Mouse (Mus musculus) midbrain, embryonic 15.5 days (tissue): ENCODE data around the gene Asb8. TPM values are rescaled to one million over a fixed set of nuclear protein-coding genes. Genes with fewer than 3 reads are reported as not detected.
A peak's percentile ranks its signal among the peaks of the same experiment; 100 is the strongest.

Source experiments
- ATAC-seq: fragments of 200-750 bp; cut with Nextera tagmentation; replicated peaks from 2 replicates; pipeline ENCODE4 v1.8.0; 2017; ENCODE audit warnings: moderate TSS enrichment
- H3K27ac ChIP-seq: fragments of 300-500 bp; sonication (generic); 2 replicates; pipeline ENCODE4 v1.5.1; 2015; ENCODE audit warnings: mild to moderate bottlenecking, inconsistent platforms
- H3K27me3 ChIP-seq: fragments of 300-500 bp; sonication (generic); replicated peaks from 2 replicates; pipeline ENCODE4 v1.6.1; 2015; ENCODE audit warnings: inconsistent platforms
- H3K36me3 ChIP-seq: fragments of 300-500 bp; sonication (generic); replicated peaks from 2 replicates; pipeline ENCODE4 v1.6.1; 2015; ENCODE audit warnings: inconsistent platforms
- H3K4me1 ChIP-seq: fragments of 300-500 bp; sonication (generic); 2 replicates; pipeline ENCODE4 v1.6.1; 2015; ENCODE audit warnings: inconsistent platforms
- H3K4me2 ChIP-seq: fragments of 300-500 bp; sonication (generic); 2 replicates; pipeline ENCODE4 v1.6.1; 2015; ENCODE audit warnings: inconsistent platforms, mild to moderate bottlenecking, moderate library complexity
- H3K4me3 ChIP-seq: fragments of 300-500 bp; sonication (generic); 2 replicates; pipeline ENCODE4 v1.5.1; 2015; ENCODE audit warnings: mild to moderate bottlenecking, inconsistent platforms
- H3K9ac ChIP-seq: fragments of 300-500 bp; sonication (generic); 2 replicates; pipeline ENCODE4 v1.6.1; 2015; ENCODE audit warnings: mild to moderate bottlenecking, inconsistent platforms
- H3K9me3 ChIP-seq: fragments of 300-500 bp; sonication (generic); 2 replicates; pipeline ENCODE4 v1.6.1; 2016; ENCODE audit warnings: inconsistent platforms
- WGBS: fragments of 180-500 bp; shearing (Covaris S2); methylation state at CpG from one replicate; pipeline ENCODE4 v1.1.7; 2015; ENCODE audit warnings: mixed read lengths; 5-methylcytosine and 5-hydroxymethylcytosine counted together
- polyA plus RNA-seq: library from polyadenylated mRNA; unstranded; fragments of >200 nt; fragmentation: Nextera tagmentation; extraction: Ambion mirVana; gene quantifications from 2 replicates; pipeline ENCODE4 v1.2.1, GENCODE M21; 2015

Gene Asb8
- polyA plus RNA-seq, 1 experiment from 2014 or later, result 63.3 TPM

GRCm38 (mm10) chr15:98154146-98154545 is 11.3 kb downstream of the Asb8 start:
- Histone ChIP-seq H3K4me3 (no peak overlapping the region), H3K27ac (no peak overlapping the region), H3K36me3 (no peaks in the 10 kb centered on the region), H3K9ac (no peak overlapping the region), H3K9me3 (no peaks in the 10 kb centered on the region), H3K4me2 (no peak overlapping the region), H3K27me3 (no peaks in the 10 kb centered on the region), H3K4me1 (no peaks in the 10 kb centered on the region)
- 68% methylated on average over 4 of the region's 4 CpGs for WGBS
- ATAC-seq, result no peak

- ATAC-seq, result no peak
- 31% methylated on average over 3 of the region's 3 CpGs for WGBS
- no peak overlapping the region for H3K4me3 ChIP-seq
- H3K9me3 ChIP-seq, result no peaks in the 10 kb centered on the region
- H3K27ac ChIP-seq, result no peak overlapping the region
- H3K9ac ChIP-seq, result no peak overlapping the region
- no peak overlapping the region for H3K4me2 ChIP-seq
- no peaks in the 10 kb centered on the region for H3K4me1 ChIP-seq
- H3K36me3 ChIP-seq, result no peaks in the 10 kb centered on the region
- H3K27me3 ChIP-seq, result no peaks in the 10 kb centered on the region
These were observed 11.8 kb downstream of the Asb8 start for GRCm38 (mm10) chr15:98153625-98154024.

GRCm38 (mm10) chr15:98152916-98153315 is 12.5 kb downstream of the Asb8 start:
- H3K36me3 ChIP-seq, result no peaks in the 10 kb centered on the region
- H3K4me3 ChIP-seq, result no peak overlapping the region
- no peaks in the 10 kb centered on the region for H3K9me3 ChIP-seq
- no peaks in the 10 kb centered on the region for H3K27me3 ChIP-seq
- H3K4me1 ChIP-seq, result no peaks in the 10 kb centered on the region
- no peak for ATAC-seq
- H3K4me2 ChIP-seq, result no peak overlapping the region
- H3K27ac ChIP-seq, result no peak overlapping the region
- 61% methylated on average over 7 of the region's 7 CpGs for WGBS
- H3K9ac ChIP-seq, result no peak overlapping the region

DNA sequence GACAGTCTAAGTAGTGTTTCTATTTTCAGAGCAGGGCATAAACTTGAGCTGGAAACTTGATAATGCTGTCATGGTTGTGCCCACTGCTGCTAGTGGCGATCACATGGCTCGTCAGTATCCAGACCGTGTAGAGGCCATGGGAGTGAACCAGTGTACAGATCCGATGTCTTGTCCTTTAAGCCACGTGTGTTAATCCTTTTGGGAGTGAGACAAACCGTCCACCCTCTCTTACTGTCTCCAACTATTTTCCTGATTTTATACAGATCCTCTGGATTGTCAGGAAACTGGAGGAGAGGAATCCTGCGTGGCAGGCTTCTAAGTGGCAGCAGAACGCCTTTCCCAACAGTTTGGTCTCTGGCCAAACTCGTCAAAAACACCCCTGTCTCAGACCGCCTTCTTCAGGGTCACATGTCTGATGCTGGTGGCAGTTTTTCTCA is 16.2 kb downstream of the Asb8 start:
- WGBS, result 76% methylated on average over 10 of the region's 10 CpGs
- no peak overlapping the region for H3K4me2 ChIP-seq

DNA sequence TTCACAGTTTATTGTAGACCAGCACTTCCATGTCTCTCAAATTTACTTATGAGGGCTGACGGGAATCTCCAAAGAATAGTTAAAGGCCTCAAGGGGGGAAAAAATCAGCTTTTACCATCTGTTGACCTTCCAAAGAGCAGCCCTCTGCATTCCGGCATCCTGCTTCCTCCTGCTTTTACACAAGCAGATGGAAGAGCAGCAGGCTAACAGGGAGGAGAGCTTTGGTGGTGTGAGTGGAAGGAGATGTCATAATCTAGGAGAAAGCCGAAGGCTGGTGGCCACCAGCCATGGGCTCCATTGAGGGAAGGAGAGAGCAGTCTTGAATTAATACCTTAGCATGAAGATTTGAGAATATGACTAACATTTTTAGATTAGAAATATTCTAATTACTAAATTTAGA is 17.1 kb downstream of the Asb8 start:
- Histone ChIP-seq H3K9me3 (no peaks in the 10 kb centered on the region), H3K4me3 (no peak overlapping the region), H3K9ac (no peak overlapping the region), H3K36me3 (no peaks in the 10 kb centered on the region), H3K27me3 (no peaks in the 10 kb centered on the region), H3K4me1 (peaks cover 14% of the 10 kb centered on the region), H3K27ac (no peak overlapping the region), H3K4me2 (no peak overlapping the region)
- no peak for ATAC-seq
- 87% methylated on average over 3 of the region's 3 CpGs for WGBS

More for the DNA sequence above, 16.2 kb downstream of the Asb8 start:
- Histone ChIP-seq H3K36me3 (no peaks in the 10 kb centered on the region), H3K9me3 (no peaks in the 10 kb centered on the region), H3K4me3 (no peak overlapping the region), H3K9ac (no peak overlapping the region), H3K4me1 (peaks cover 12% of the 10 kb centered on the region), H3K27ac (no peak overlapping the region), H3K27me3 (no peaks in the 10 kb centered on the region)
- no peak for ATAC-seq

GRCm38 (mm10) chr15:98145559-98146181 is 19.8 kb downstream of the Asb8 start:
- Histone ChIP-seq H3K9ac (peak overlapping the region; percentile 94), H3K27me3 (no peaks in the 10 kb centered on the region), H3K4me2 (peak overlapping the region; percentile 88), H3K27ac (peak overlapping the region; percentile 74), H3K4me3 (peak overlapping the region; percentile 87), H3K36me3 (peaks cover 12% of the 10 kb centered on the region), H3K9me3 (no peaks in the 10 kb centered on the region), H3K4me1 (peaks cover 14% of the 10 kb centered on the region)
- ATAC-seq, result peak; percentile 98
- WGBS, result under 1% methylated on average over 38 of the region's 38 CpGs

DNA sequence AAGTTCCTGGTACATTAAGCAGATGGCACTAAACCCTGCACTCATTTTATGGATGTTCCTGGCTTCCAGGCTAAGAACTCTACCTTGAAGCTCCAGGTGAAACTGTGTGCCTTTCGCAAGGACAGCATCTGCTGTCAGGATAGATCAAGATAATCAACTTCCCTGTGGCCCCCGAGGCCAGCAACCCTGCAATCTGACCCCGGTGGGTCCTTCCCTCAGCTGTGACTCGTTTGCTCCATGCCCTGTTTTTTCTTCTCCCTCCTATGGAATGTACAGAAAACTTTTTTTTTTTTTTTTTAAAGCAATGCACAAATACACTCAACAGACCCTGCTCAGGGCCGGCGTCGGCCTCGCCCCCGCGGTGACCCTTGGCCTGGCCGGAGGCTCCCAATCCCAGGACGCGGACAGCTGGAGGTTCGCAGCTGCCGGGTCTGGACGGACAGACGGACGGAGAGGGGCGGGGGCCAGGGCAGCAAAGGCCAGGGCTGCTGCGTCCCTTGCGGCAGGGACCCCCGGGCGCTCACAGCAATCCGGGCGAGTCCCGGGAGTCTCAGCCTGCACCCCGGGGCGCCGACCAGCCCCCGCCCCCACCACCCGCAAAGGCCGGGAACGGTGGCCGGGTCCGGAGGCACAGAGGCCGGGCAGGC is 20.4 kb downstream of the Asb8 start:
- H3K9me3 ChIP-seq, result no peaks in the 10 kb centered on the region
- peak; percentile 31 for ATAC-seq
- H3K4me3 ChIP-seq, result peak overlapping the region; percentile 87
- WGBS, result 1% methylated on average over 30 of the region's 36 CpGs
- H3K27ac ChIP-seq, result peak overlapping the region; percentile 74
- peaks cover 13% of the 10 kb centered on the region for H3K36me3 ChIP-seq
- H3K9ac ChIP-seq, result peak overlapping the region; percentile 94
- peaks cover 14% of the 10 kb centered on the region for H3K4me1 ChIP-seq
- H3K27me3 ChIP-seq, result no peaks in the 10 kb centered on the region
- H3K4me2 ChIP-seq, result peak overlapping the region; percentile 88

DNA sequence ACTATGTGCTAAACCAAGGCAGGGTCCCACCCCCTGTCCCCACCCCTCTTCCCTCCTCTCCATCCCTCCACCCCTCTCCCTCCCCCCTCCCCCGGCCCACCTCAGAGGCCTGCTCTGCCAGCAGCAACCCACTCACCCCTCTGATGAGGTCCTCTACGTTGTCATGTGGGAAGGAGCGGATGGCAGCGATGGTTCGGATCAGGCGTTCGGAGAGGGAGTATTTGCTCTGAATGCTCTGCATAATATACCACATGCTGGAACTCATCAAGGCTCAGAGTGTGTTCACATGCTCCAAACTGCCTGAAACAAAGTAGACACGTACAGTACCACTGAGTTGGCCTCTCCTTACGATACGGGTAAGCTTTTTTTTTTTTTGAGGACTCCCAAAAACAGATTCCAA is 22.9 kb downstream of the Asb8 start:
- no peak overlapping the region for H3K4me3 ChIP-seq
- no peaks in the 10 kb centered on the region for H3K9me3 ChIP-seq
- 83% methylated on average over 10 of the region's 10 CpGs for WGBS
- ATAC-seq, result no peak
- no peak overlapping the region for H3K9ac ChIP-seq
- H3K36me3 ChIP-seq, result peaks cover 28% of the 10 kb centered on the region
- H3K27me3 ChIP-seq, result no peaks in the 10 kb centered on the region
- peaks cover 14% of the 10 kb centered on the region for H3K4me1 ChIP-seq
- no peak overlapping the region for H3K27ac ChIP-seq
- H3K4me2 ChIP-seq, result no peak overlapping the region

DNA sequence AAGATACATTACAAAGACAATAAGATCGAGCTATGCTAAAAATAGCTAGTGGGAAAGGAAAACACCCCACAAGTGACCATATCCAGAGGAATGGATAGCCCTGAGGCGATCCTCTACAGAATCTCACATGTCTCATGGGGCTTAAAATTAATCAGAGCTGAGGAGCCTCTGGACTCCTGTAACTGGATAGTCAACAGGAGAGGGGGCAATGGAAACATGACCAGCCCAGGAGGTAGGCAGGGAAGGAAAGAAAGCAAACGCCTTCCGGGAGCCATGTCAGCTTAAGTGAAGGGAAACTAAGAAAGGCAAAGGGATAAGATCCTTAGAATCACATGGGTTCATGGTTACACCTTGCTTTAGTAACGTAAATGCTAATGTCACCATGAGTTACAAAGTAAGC is 24.6 kb downstream of the Asb8 start:
- Histone ChIP-seq H3K4me1 (peaks cover 11% of the 10 kb centered on the region), H3K36me3 (peaks cover 41% of the 10 kb centered on the region), H3K4me3 (no peak overlapping the region), H3K4me2 (no peak overlapping the region), H3K9me3 (no peaks in the 10 kb centered on the region), H3K27ac (no peak overlapping the region), H3K9ac (no peak overlapping the region), H3K27me3 (no peaks in the 10 kb centered on the region)
- WGBS, result 94% methylated on average over 5 of the region's 5 CpGs
- ATAC-seq, result no peak

DNA sequence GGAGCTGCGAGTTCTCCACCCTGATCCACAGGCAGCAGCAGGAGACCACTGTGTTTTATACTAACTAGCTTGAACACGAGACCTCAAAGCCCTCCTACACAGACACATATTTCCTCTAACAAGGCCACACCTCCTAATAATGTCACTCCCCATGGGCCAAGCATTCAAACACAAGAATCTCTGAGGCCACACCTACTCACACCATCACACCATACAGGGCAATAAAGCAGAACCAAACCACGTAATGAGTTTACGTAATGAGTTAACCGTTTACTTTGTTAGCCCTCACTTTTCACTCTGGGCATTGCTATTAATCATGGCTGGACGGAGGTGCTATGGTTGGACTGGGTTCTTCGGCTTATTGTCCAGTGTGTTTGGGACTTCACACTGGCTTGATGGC is 25.7 kb downstream of the Asb8 start:
- no peak overlapping the region for H3K27ac ChIP-seq
- H3K27me3 ChIP-seq, result no peaks in the 10 kb centered on the region
- H3K4me1 ChIP-seq, result peaks cover 8% of the 10 kb centered on the region
- no peaks in the 10 kb centered on the region for H3K9me3 ChIP-seq
- peaks cover 43% of the 10 kb centered on the region for H3K36me3 ChIP-seq
- no peak overlapping the region for H3K4me2 ChIP-seq
- ATAC-seq, result no peak
- no peak overlapping the region for H3K4me3 ChIP-seq
- no peak overlapping the region for H3K9ac ChIP-seq
- WGBS, result 88% methylated on average over 7 of the region's 7 CpGs

DNA sequence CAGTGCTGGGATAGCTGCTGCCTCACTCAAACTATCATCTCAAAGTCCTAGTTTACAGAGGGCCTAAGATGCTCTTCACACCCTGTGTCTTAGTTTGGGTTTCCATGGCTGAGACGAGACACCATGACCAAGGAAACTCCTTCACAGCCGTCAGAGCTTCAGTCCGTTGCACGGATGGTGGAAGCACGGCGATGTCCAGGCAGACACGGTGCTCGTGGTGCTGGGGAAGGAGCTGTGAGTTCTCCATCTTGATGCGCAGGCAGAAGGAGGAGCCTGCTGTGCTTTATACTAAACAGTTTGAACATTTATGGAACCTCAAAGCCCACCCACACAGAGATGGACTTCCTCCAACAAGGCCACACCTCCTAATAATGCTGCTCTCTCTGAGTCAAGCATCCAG is 28.6 kb downstream of the Asb8 start:
- 92% methylated on average over 9 of the region's 9 CpGs for WGBS
- Histone ChIP-seq H3K4me2 (no peak overlapping the region), H3K9me3 (no peaks in the 10 kb centered on the region), H3K27me3 (no peaks in the 10 kb centered on the region), H3K9ac (no peak overlapping the region), H3K36me3 (peaks cover 55% of the 10 kb centered on the region), H3K4me1 (no peaks in the 10 kb centered on the region), H3K4me3 (no peak overlapping the region), H3K27ac (no peak overlapping the region)
- ATAC-seq, result no peak

DNA sequence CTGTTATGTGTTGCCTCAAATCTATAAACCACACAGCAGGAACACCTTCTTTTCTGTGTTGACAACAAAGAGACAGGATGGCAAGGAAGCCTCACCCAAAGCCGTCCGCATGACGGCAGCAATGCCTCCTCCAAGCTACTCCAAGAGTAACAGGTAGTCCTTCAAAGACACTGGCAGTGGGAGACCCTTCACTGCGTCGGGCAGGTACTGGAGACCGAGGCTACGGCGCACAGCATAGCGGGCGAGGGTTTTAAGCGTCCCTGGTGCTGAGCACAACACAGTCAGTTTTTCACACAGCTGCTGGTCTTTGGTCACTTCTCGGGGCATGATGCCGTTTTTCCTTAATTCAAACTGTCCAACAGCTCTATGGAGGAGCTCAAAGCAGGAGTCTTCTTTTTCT is 29.8 kb downstream of the Asb8 start:
- WGBS, result 94% methylated on average over 13 of the region's 13 CpGs
- peaks cover 56% of the 10 kb centered on the region for H3K36me3 ChIP-seq

DNA sequence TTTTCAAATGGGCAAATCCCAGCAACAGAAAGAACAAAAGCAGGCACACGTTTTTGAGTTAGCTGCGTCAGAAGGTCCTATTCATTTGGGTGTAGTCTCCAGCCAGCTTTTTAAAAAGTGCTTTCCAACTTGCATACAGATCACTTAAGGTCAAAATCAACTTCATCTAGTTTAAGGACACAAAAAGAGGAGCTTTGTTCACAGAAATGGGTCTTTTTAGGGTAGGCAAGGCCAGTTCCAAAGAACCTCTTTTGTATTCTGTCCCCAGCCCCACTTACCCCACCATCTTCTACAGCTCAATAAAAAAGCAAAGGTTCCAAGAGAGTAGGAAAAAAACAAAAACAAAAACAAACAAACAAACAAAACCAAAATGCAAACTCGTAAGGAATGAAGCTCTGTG is 30.8 kb downstream of the Asb8 start:
- H3K9ac ChIP-seq, result no peak overlapping the region
- no peak overlapping the region for H3K4me3 ChIP-seq
- no peak overlapping the region for H3K27ac ChIP-seq
- H3K9me3 ChIP-seq, result no peaks in the 10 kb centered on the region
- H3K4me2 ChIP-seq, result no peak overlapping the region
- ATAC-seq, result no peak
- H3K27me3 ChIP-seq, result no peaks in the 10 kb centered on the region
- 80% methylated on average over 3 of the region's 3 CpGs for WGBS
- no peaks in the 10 kb centered on the region for H3K4me1 ChIP-seq
- peaks cover 56% of the 10 kb centered on the region for H3K36me3 ChIP-seq

More for the DNA sequence above, 29.8 kb downstream of the Asb8 start:
- H3K4me2 ChIP-seq, result no peak overlapping the region
- no peaks in the 10 kb centered on the region for H3K4me1 ChIP-seq
- ATAC-seq, result no peak
- no peaks in the 10 kb centered on the region for H3K9me3 ChIP-seq
- H3K27ac ChIP-seq, result no peak overlapping the region
- no peak overlapping the region for H3K9ac ChIP-seq
- H3K27me3 ChIP-seq, result no peaks in the 10 kb centered on the region
- H3K4me3 ChIP-seq, result no peak overlapping the region
